Mouse (Mus musculus): ENCODE results near the gene Ptgis. TPM values are rescaled to one million over a fixed set of nuclear protein-coding genes. Genes with fewer than 3 reads are reported as not detected.

Ptgis gene
- polyA plus RNA-seq (2017; shearing (Covaris generic)): not detected

GRCm38 (mm10) chr2:167240008-167240964, at the start of gene Ptgis:
Gene Ptgis (minus strand): TSS chr2:167240604.

GRCm38 (mm10) chr2:167190076-167190399, 50.4 kb downstream of the Ptgis start, which contains the start of gene Kcnb1:
Gene Kcnb1 (minus strand): TSS chr2:167190155.

Other genes starting within 250 kb of the Ptgis start
- gene Stau1, start 244.3 kb downstream of the Ptgis start, polyA plus RNA-seq (2017; shearing (Covaris generic)): 98.2 TPM
- gene Ddx27, start 225.4 kb downstream of the Ptgis start, polyA plus RNA-seq (2017; shearing (Covaris generic)): 68.1 TPM
- 50.9 TPM for gene Znfx1, start 177.6 kb downstream of the Ptgis start, polyA plus RNA-seq (2017; shearing (Covaris generic))
- 0.20 TPM for gene Kcnb1, start 50.4 kb downstream of the Ptgis start, polyA plus RNA-seq (2017; shearing (Covaris generic))
- 39.1 TPM for gene B4galt5, start 108.6 kb upstream of the Ptgis start, polyA plus RNA-seq (2017; shearing (Covaris generic))
- gene Slc9a8, start 181.1 kb upstream of the Ptgis start, polyA plus RNA-seq (2017; shearing (Covaris generic)): 43.1 TPM

All from effector memory CD4-positive, alpha-beta T cell, adult 7 months (primary cell).